Mouse (Mus musculus) right cerebral cortex, postnatal 10 days (tissue): Measurements from ENCODE around the gene Matk.

Experiments used
- DNase-seq, 2 experiments: peaks; one replicate each; pipeline ENCODE4 v3.0.0; 2021; ENCODE audit warnings: low spot score in 2 of 2

Matk gene

GRCm38 (mm10) chr10:81286586-81286985 lies 33.9 kb downstream of the Matk start:
- no peak for DNase-seq

GRCm38 (mm10) chr10:81287513-81288157 lies 34.9 kb downstream of the Matk start:
- DNase-seq, result no peak

GRCm38 (mm10) chr10:81288601-81289000 lies 35.9 kb downstream of the Matk start:
- no peak for DNase-seq

DNA sequence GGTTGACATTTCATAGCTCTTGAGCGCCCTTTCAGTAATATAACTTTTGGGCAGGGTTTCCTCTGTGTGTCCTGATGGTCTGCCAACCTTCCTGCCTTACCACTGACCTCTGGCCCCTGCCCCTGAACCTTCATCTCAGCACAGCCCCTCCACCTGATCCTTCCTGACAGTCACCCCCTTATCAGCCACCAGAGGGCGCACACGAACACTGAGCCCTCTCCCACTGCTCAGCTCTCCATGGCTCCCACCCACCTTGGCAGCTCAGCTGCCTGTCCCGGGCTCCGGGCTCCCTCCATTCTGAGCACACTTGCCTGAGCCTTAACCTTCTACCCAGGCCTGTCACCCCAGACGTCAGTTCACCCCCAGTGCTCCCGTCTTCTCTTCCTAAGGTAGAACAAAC lies 36.5 kb downstream of the Matk start:
- peak; percentile 78 to 82 for DNase-seq

DNA sequence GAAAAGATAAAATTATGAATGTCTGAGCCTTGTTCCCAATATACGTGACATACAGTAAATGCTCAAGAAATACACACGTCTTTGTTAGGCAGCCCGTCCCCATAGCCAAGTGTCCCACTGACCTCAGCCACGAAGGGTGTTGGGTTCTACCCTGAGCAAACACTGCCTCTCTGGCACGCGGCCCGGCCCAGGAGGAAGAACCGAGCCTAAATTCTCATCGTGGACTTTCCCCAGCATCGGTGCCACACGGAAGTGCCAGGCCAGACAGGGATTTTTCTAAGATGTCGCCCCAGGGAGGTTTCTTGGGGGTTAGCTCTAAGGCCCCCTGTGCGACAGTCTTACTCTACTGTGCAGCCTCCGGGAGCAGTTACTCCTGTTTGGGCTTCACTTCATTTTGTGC lies 37.1 kb downstream of the Matk start:
- DNase-seq, result peak in 1 of 2 experiments; percentile 39

- DNase-seq, result peak in 1 of 2 experiments; percentile 52
These were observed 38.1 kb downstream of the Matk start for GRCm38 (mm10) chr10:81290698-81291460.

- peak in 1 of 2 experiments; percentile 34 for DNase-seq
These were observed 38.9 kb downstream of the Matk start, which contains the start of gene Tjp3 for GRCm38 (mm10) chr10:81291511-81292104. Gene Tjp3 (minus strand): TSS chr10:81291581.

GRCm38 (mm10) chr10:81292554-81293333 lies 40.0 kb downstream of the Matk start, which contains the start of gene Pip5k1c:
Gene Pip5k1c (plus strand): TSS chr10:81292963.
- peak; percentile 99 to 100 for DNase-seq

- DNase-seq, result no peak
These were observed 40.7 kb downstream of the Matk start for GRCm38 (mm10) chr10:81293334-81294030.

DNA sequence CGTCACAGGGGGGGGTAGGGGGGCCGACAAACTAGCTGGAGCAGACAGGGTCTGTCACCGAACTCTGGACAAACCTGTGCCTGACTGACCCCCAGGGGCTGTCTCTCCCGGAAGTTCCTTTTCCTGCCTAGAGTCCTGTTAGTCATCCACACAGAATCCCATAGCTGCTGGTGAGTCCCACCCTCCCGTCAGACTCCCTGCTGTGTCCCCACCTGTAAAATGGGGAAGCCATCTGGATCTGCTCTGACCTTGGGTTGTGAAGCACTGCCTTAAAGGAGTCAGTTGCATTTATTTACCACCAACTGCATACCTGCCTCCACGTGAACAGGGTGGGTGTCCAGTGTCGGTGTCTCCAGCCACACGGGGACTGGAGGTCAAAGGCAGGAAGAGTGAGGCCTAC lies 41.7 kb downstream of the Matk start:
- peak in 1 of 2 experiments; percentile 34 for DNase-seq

DNA sequence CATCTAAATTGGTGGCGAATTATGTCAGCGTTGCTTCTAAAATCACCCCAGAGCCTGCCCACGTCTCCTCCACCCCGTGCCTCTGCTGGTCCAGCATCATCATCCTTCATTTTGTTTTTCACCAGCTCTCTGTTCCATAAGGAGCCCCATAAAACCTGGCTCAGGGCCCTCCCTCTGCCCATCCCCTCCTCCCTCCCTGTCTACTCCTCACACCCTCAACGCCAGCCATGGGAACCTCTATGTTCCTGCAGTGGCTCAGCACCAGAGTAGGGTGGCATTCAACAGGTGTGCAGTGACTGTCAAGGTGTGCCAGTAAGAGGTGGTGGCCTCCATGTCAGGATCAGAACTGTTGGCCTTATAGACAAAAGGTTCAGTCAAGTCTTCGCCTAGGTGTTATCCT lies 42.5 kb downstream of the Matk start:
- peak in 1 of 2 experiments; percentile 67 for DNase-seq

DNA sequence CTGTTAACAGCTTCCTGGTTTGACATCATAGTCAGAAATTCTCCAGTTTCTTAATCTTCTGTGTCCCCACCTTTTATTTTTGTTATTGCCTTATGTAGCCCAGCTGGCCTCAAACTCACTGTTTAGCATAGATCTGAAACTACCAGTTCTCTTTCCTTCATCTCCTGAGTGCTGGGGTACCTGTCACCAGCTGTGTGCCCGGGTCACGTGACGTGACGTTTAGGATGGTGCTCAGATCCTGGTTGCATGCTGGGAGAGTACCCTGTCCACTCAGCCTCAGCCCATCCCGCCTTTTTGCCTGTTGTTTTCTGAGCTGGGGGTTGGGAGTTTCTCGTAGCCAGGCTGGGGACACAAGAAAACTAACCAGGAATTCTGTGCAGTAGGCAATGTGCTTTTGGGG lies 44.5 kb downstream of the Matk start:
- no peak for DNase-seq

DNA sequence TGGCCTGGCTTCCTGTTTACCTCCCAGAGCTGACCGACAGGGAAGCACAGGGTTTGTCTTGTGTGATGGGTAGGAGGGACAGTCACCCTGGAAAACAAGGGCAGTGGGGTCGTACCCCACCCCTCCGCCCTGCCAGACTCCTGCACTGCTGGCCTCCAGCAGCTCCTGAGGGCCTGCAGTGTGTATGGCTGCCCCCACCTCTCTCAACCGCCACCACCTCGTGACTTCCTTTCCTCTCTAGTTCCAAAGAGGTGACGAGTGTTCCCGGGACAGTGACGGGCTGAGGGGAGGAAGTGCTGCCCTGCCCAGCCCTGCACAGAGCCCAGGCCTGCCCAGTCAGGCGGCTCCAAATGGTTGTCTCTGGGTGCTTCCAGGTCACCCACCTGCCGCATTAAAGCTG lies 45.1 kb downstream of the Matk start:
- peak in 1 of 2 experiments; percentile 33 for DNase-seq

- peak in 1 of 2 experiments; percentile 45 for DNase-seq
These were observed 45.8 kb downstream of the Matk start for GRCm38 (mm10) chr10:81298369-81299100.

DNA sequence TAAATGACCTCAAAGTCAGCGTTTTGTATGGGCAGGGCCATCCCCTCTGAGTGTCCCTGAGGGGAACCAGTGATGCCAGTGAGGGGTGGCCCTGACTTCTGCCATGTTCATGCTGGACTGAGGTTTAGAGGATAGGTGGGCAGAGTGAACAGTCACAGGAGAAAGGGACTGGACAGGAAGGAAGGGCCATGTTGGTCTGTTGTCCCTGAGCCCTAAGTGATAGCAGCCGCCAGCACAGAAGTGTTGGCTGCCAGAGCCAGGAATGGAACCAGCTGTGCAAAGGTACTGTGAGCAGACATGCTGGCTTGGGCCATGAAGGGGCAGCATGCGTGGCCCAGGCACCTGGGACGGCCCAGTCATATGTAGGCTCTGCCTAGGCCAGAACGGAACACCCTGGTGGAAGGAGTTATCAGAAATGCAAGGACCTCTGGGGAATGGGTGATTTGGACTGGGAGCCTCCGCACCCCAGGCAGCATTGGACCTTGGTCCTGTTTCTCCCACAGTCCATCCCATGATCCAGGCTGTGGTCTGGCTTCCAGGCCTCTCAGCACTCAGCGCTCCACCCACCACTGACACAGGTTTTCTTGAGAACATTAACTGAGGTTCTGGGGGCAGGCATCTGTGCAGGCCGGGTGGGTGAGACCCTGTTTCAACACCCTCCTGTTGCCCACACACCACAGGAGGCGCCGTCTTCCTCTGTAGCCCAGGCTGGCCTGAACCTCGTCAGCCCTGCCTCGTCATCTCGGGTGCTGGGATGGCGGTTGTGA lies 47.0 kb downstream of the Matk start:
- no peak for DNase-seq

GRCm38 (mm10) chr10:81300352-81300907 lies 47.7 kb downstream of the Matk start:
- no peak for DNase-seq

GRCm38 (mm10) chr10:81301321-81301720 lies 48.6 kb downstream of the Matk start:
- DNase-seq, result no peak

DNA sequence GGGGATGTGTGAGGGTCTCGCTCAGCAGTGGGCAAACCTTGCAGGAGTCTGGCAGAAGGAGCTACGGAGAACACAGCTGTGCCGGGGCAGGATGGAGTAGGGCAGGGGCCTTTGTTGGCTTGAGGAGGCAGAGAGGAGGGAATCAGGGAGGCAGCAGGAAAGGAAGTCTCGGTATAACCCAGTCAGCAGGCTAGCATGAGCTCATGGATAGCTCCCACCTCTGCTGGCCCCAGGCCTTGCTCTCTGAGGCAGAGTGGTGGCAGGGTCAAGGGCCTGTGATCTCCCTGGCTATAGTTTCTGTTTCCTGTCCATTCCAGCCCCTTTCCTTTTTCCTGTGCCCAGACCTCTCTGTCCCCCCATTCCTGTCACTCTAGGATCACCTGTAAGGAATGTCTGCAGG lies 49.6 kb downstream of the Matk start:
- no peak for DNase-seq

DNA sequence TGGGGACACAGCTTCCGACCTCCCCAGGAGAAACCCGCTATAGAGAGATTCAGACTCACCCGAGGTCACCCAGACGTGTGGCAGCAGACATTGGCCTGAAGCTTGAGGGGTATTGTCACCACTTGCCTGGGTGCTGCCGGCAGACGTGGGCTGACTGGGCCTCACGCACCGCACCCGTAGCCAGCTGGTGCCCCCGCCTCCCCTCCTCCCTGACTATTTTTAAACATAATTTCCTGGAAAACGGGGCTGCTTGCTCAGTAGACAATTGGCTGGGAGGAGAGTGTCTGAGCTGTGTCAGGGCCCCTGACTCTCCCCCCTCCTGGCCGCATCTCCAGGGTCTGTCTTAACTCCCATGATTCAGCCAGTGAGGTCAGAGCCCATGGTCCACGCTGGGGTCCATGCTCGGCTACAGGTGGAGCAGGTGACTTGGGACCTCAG lies 50.1 kb downstream of the Matk start:
- peak; percentile 70 to 76 for DNase-seq
